ENCODE assay signal across 8 mouse cellular contexts in the genomic region with DNA sequence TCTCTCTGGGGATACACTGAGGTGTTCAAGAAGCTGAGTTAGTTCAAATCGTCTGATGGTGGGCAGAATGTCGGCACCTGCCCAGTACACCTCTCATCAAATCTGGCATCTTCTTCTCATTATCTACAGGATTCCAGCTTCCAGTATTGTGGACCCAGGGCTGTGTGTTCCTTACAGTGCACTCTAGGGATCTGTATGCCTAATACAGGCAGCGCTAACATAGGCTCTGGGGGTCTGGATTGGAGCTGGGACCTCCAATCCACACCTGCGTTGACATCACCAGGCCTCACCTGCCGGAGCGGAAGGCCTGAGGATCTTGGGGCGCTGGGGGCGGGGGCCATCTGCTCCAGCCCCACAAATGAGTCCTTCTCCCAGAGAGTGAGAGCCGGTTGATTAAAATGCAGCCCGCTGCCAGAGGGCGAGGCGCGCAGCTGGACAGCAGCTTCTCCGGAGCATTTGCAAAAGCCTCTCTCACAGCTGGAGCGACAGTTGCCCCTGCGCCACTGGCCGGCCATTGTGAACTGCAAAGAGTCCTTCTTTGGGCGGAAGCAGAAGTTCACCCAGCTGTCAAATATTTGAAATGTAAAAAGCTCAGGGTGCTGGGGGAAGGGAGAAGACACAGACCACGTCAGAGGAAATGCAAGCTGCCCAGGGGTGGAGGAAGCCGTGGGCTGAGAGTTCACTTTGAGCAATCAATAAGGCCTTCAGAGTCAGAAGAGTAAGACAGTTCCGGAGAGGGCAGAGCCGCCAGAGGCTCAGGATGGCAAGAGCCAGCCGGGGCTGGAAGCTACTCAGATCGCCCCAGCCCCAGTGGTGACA.
A peak's percentile ranks its signal among the peaks of the same experiment; 100 is the strongest.
DNase-seq lines count a peak whose midpoint lies in the region; ATAC-seq lines count a peak whose summit lies in the region.

No protein-coding gene starts in this region.

- peak overlapping the region; percentile 39 for H3K4me2 ChIP-seq in intestine, embryonic 14.5 days (ENCODE audit: low read length)
- peak overlapping the region; percentile 30 for H3K4me2 ChIP-seq in liver, embryonic 16.5 days (ENCODE audit: low read depth, low read length)
- peak overlapping the region; percentile 34 for H3K4me2 ChIP-seq in neural tube, embryonic 11.5 days (ENCODE audit: low read depth)

- 12% methylated on average over 24 of the region's 24 CpGs for WGBS in intestine, embryonic 14.5 days
- WGBS in liver, embryonic 16.5 days (ENCODE audit: insufficient replicate concordance) = 8% methylated on average over 24 of the region's 24 CpGs
- WGBS in neural tube, embryonic 11.5 days = 9% methylated on average over 24 of the region's 24 CpGs

- peak; percentile 77 to 80 for DNase-seq in CD8-positive naive resting alpha-beta T cell, adult 2 months (ENCODE audit: low read depth in 2 of 2, low spot score in 2 of 2)
- DNase-seq in gastrocnemius, postnatal 14 days = peak; percentile 25
- DNase-seq in intestine, embryonic 14.5 days (ENCODE audit: low spot score) = peak; percentile 65
- peak; percentile 49 for DNase-seq in neural tube, embryonic 11.5 days (ENCODE audit: low spot score)
- no peak for DNase-seq in c-Kit-positive CD71-positive TER-119-positive erythroid progenitor cells, embryonic 14.5 days (ENCODE audit: low spot score)
- no peak for DNase-seq in urinary bladder, postnatal 10 days (ENCODE audit: low spot score)

- H3K4me3 ChIP-seq in intestine, embryonic 14.5 days (ENCODE audit: low read depth, low read length) = peak overlapping the region; percentile 1; the same call in 1 of the 2 replicates
- H3K4me3 ChIP-seq in liver, embryonic 16.5 days (ENCODE audit: low read depth, low read length) = no peak overlapping the region
- H3K4me3 ChIP-seq in neural tube, embryonic 11.5 days (ENCODE audit: low read depth, low read length) = no peak overlapping the region

- H3K36me3 ChIP-seq in intestine, embryonic 14.5 days (ENCODE audit: control insufficient read depth, insufficient read depth, low read length) = no peaks in the 10 kb centered on the region
- H3K36me3 ChIP-seq in liver, embryonic 16.5 days (ENCODE audit: control insufficient read depth, insufficient read depth) = no peaks in the 10 kb centered on the region
- H3K36me3 ChIP-seq in neural tube, embryonic 11.5 days (ENCODE audit: control insufficient read depth, insufficient read depth, low read length) = no peaks in the 10 kb centered on the region

- H3K27me3 ChIP-seq in intestine, embryonic 14.5 days (replicated peaks; ENCODE audit: control insufficient read depth, insufficient read depth, low read length) = no peaks in the 10 kb centered on the region
- no peaks in the 10 kb centered on the region for H3K27me3 ChIP-seq in liver, embryonic 16.5 days (ENCODE audit: control insufficient read depth, insufficient read depth, low read depth, low read length)
- H3K27me3 ChIP-seq in neural tube, embryonic 11.5 days (ENCODE audit: control insufficient read depth, insufficient read depth, low read length) = no peaks in the 10 kb centered on the region

- intact Hi-C loops in gastrocnemius, postnatal 14 days (cut with DNase I; ENCODE audit: low total_unique reads) = loop anchor here (10.0 kb wide), 1 partner anchor 203 kb away; no protein-coding TSS in a partner anchor

- H3K9ac ChIP-seq in intestine, embryonic 14.5 days (ENCODE audit: low read length) = no peak overlapping the region
- no peak overlapping the region for H3K9ac ChIP-seq in liver, embryonic 16.5 days (ENCODE audit: low read depth, low read length)
- peak overlapping the region; percentile 19; the same call in 1 of the 2 replicates for H3K9ac ChIP-seq in neural tube, embryonic 11.5 days (ENCODE audit: low read length)

- H3K9me3 ChIP-seq in intestine, embryonic 14.5 days (ENCODE audit: control insufficient read depth, low read length) = no peaks in the 10 kb centered on the region
- H3K9me3 ChIP-seq in liver, embryonic 16.5 days (replicated peaks; ENCODE audit: control insufficient read depth, low read length) = no peaks in the 10 kb centered on the region
- no peaks in the 10 kb centered on the region for H3K9me3 ChIP-seq in neural tube, embryonic 11.5 days (ENCODE audit: control insufficient read depth, low read length)

- peak; percentile 96 for ATAC-seq in activated CD4-positive, CD25-positive, alpha-beta regulatory T cell, adult 4 months
- 0 out of 2 replicates have a peak, but pooled peaks have one; percentile 43 for ATAC-seq in intestine, embryonic 14.5 days (replicated peaks; ENCODE audit: low FRiP score, low TSS enrichment, low read depth)
- ATAC-seq in liver, embryonic 16.5 days (ENCODE audit: low read depth) = no peak
- no peak for ATAC-seq in neural tube, embryonic 11.5 days (ENCODE audit: insufficient read depth, low FRiP score, low TSS enrichment)

- H3K27ac ChIP-seq in intestine, embryonic 14.5 days (ENCODE audit: low read depth) = no peak overlapping the region
- H3K27ac ChIP-seq in liver, embryonic 16.5 days (ENCODE audit: low read length) = no peak overlapping the region
- H3K27ac ChIP-seq in neural tube, embryonic 11.5 days (ENCODE audit: low read depth, low read length) = no peak overlapping the region

- no peaks in the 10 kb centered on the region for H3K4me1 ChIP-seq in intestine, embryonic 14.5 days (replicated peaks; ENCODE audit: control insufficient read depth, insufficient read depth, low read length)
- H3K4me1 ChIP-seq in liver, embryonic 16.5 days (ENCODE audit: control insufficient read depth, low read depth, low read length) = no peaks in the 10 kb centered on the region
- H3K4me1 ChIP-seq in neural tube, embryonic 11.5 days (ENCODE audit: control insufficient read depth, insufficient read depth, low read length) = peaks cover 4% of the 10 kb centered on the region; the same call in 1 of the 2 replicates

Comparison
In these comparisons a context has a peak if more than half of its experiments do, and no peak if none do; other contexts are left out.
1. DNase-seq: peak in CD8-positive naive resting alpha-beta T cell, adult 2 months (2 of 2), gastrocnemius, postnatal 14 days (single experiment), intestine, embryonic 14.5 days (single experiment) and neural tube, embryonic 11.5 days (single experiment); none in c-Kit-positive CD71-positive TER-119-positive erythroid progenitor cells, embryonic 14.5 days (single experiment) and urinary bladder, postnatal 10 days (single experiment).
2. ATAC-seq: peak in activated CD4-positive, CD25-positive, alpha-beta regulatory T cell, adult 4 months (single experiment) and intestine, embryonic 14.5 days (single experiment); none in liver, embryonic 16.5 days (single experiment) and neural tube, embryonic 11.5 days (single experiment).
3. Peak in every context shown above with its lines, with median percentiles within 50 percentile points of each other: H3K4me2 ChIP-seq.